Mouse (Mus musculus): ENCODE measurements at regions not wholly inside any gene's neighbourhood (a gene's known extent, or its start where the extent isn't known, plus 50 kb on each side); places are given as distances from the start of the nearest gene placed in this dataset.

GRCm38 (mm10) chr6:91582338-91582737, 66.6 kb downstream of the Lsm3 start:
- H3K36me3 ChIP-seq (ENCODE audit: control insufficient read depth, insufficient read depth), result no peaks in the 10 kb centered on the region
- TF ChIP-seq MYOD1 (IDR thresholded peaks at IDR 0.05; ENCODE audit: control insufficient read depth, insufficient read length, low read depth) (no peak), CEBPB (IDR thresholded peaks at IDR 0.05; ENCODE audit: low read depth) (no peak), USF1 (IDR thresholded peaks at IDR 0.05; ENCODE audit: low read depth) (no peak), MAX (IDR thresholded peaks at IDR 0.05) (no peak), FOSL1 (IDR thresholded peaks at IDR 0.05; ENCODE audit: insufficient read depth, low read length, poor library complexity, severe bottlenecking) (no peak), CTCF (IDR thresholded peaks at IDR 0.05; ENCODE audit: control insufficient read depth, insufficient read depth, insufficient read length) (no peak), MYOG (IDR thresholded peaks at IDR 0.05; ENCODE audit: control insufficient read depth, extremely low read depth, insufficient read length) (no peak)

GRCm38 (mm10) chr6:91583346-91583745, 67.6 kb downstream of the Lsm3 start:
- no peaks in the 10 kb centered on the region for H3K27me3 ChIP-seq (ENCODE audit: control insufficient read depth, insufficient read depth, insufficient read length)
- H3K36me3 ChIP-seq (ENCODE audit: control insufficient read depth, insufficient read depth), result no peaks in the 10 kb centered on the region
- no peak for TF ChIP-seq MAX (IDR thresholded peaks at IDR 0.05)
- TF ChIP-seq MYOD1 (IDR thresholded peaks at IDR 0.05; ENCODE audit: control insufficient read depth, insufficient read length, low read depth), result no peak
- no peak for TF ChIP-seq FOSL1 (IDR thresholded peaks at IDR 0.05; ENCODE audit: insufficient read depth, low read length, poor library complexity, severe bottlenecking)
- no peak for TF ChIP-seq USF1 (IDR thresholded peaks at IDR 0.05; ENCODE audit: low read depth)
- TF ChIP-seq CEBPB (IDR thresholded peaks at IDR 0.05; ENCODE audit: low read depth), result no peak
- TF ChIP-seq MYOG (IDR thresholded peaks at IDR 0.05; ENCODE audit: control insufficient read depth, extremely low read depth, insufficient read length), result no peak
- no peak for TF ChIP-seq CTCF (IDR thresholded peaks at IDR 0.05; ENCODE audit: control insufficient read depth, insufficient read depth, insufficient read length)
- no peaks in the 10 kb centered on the region for H3K79me3 ChIP-seq (ENCODE audit: low read depth)
- no peaks in the 10 kb centered on the region for H3K79me2 ChIP-seq (ENCODE audit: control insufficient read depth, insufficient read depth)
- no peak overlapping the region for H3K4me3 ChIP-seq (ENCODE audit: insufficient read depth, poor library complexity, severe bottlenecking)
- H3ac ChIP-seq (ENCODE audit: control insufficient read depth, insufficient read length, low read depth), result no peak overlapping the region

More at GRCm38 (mm10) chr6:91582338-91582737, 66.6 kb downstream of the Lsm3 start:
- Histone ChIP-seq H3K27me3 (ENCODE audit: control insufficient read depth, insufficient read depth, insufficient read length) (no peaks in the 10 kb centered on the region), H3ac (ENCODE audit: control insufficient read depth, insufficient read length, low read depth) (no peak overlapping the region), H3K79me2 (ENCODE audit: control insufficient read depth, insufficient read depth) (no peaks in the 10 kb centered on the region), H3K79me3 (ENCODE audit: low read depth) (no peaks in the 10 kb centered on the region), H3K4me3 (ENCODE audit: insufficient read depth, poor library complexity, severe bottlenecking) (no peak overlapping the region)

DNA sequence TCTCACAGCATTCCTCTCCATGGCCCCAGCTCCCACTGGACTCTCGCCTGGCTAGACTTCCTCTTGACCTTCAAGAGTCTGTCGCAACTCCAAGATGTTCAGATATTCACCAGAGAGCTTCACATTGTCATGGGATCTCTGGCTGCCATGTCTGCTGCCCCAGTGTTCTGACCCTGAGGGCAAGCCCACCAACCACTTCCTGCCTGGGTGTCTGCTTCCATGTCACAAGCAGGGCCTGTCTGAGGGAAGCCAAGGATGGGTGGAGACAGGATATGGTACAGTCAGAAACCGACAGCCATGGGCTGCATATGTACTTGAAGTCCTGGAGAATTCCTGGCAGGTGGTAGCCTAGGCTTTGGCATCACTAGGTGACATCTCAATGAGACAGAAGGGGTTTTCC, 69.8 kb downstream of the Lsm3 start:
- H3K4me3 ChIP-seq (ENCODE audit: insufficient read depth, poor library complexity, severe bottlenecking), result no peak overlapping the region
- H3ac ChIP-seq (ENCODE audit: control insufficient read depth, insufficient read length, low read depth), result no peak overlapping the region
- no peaks in the 10 kb centered on the region for H3K36me3 ChIP-seq (ENCODE audit: control insufficient read depth, insufficient read depth)
- TF ChIP-seq MYOD1 (IDR thresholded peaks at IDR 0.05; ENCODE audit: control insufficient read depth, insufficient read length, low read depth) (no peak), CTCF (IDR thresholded peaks at IDR 0.05; ENCODE audit: control insufficient read depth, insufficient read depth, insufficient read length) (no peak), CEBPB (IDR thresholded peaks at IDR 0.05; ENCODE audit: low read depth) (no peak), MYOG (IDR thresholded peaks at IDR 0.05; ENCODE audit: control insufficient read depth, extremely low read depth, insufficient read length) (no peak), USF1 (IDR thresholded peaks at IDR 0.05; ENCODE audit: low read depth) (no peak), FOSL1 (IDR thresholded peaks at IDR 0.05; ENCODE audit: insufficient read depth, low read length, poor library complexity, severe bottlenecking) (no peak)
- H3K79me3 ChIP-seq (ENCODE audit: low read depth), result no peaks in the 10 kb centered on the region
- no peaks in the 10 kb centered on the region for H3K27me3 ChIP-seq (ENCODE audit: control insufficient read depth, insufficient read depth, insufficient read length)
- no peaks in the 10 kb centered on the region for H3K79me2 ChIP-seq (ENCODE audit: control insufficient read depth, insufficient read depth)

DNA sequence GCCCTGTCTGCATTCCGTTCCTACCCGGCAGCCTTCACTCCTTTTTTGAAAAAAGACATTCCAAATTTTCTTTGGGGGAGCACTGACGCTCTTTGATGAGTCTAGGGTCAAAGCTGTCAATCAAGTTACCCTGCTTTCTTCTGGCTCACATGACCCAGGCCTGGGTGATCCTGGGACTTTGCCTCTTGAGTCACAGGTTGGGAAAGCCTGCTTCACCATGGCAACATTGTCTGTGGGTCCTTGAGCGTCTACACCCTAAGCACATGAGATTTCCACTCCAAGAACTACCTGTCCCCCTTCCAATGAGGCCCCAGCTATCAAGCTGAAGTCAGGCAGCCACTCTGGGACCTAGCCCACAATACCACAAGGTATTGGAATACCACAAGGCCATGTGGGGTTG, 73.5 kb downstream of the Lsm3 start:
- Histone ChIP-seq H3ac (ENCODE audit: control insufficient read depth, insufficient read length, low read depth) (no peak overlapping the region), H3K79me3 (ENCODE audit: low read depth) (no peaks in the 10 kb centered on the region), H3K79me2 (ENCODE audit: control insufficient read depth, insufficient read depth) (no peaks in the 10 kb centered on the region), H3K4me3 (ENCODE audit: insufficient read depth, poor library complexity, severe bottlenecking) (no peak overlapping the region), H3K36me3 (ENCODE audit: control insufficient read depth, insufficient read depth) (no peaks in the 10 kb centered on the region), H3K27me3 (ENCODE audit: control insufficient read depth, insufficient read depth, insufficient read length) (no peaks in the 10 kb centered on the region)
- no peak for TF ChIP-seq MAX (IDR thresholded peaks at IDR 0.05)
- no peak for TF ChIP-seq USF1 (IDR thresholded peaks at IDR 0.05; ENCODE audit: low read depth)
- TF ChIP-seq CTCF (IDR thresholded peaks at IDR 0.05; ENCODE audit: control insufficient read depth, insufficient read depth, insufficient read length), result no peak
- TF ChIP-seq FOSL1 (IDR thresholded peaks at IDR 0.05; ENCODE audit: insufficient read depth, low read length, poor library complexity, severe bottlenecking), result no peak
- no peak for TF ChIP-seq CEBPB (IDR thresholded peaks at IDR 0.05; ENCODE audit: low read depth)
- no peak for TF ChIP-seq MYOG (IDR thresholded peaks at IDR 0.05; ENCODE audit: control insufficient read depth, extremely low read depth, insufficient read length)
- no peak for TF ChIP-seq MYOD1 (IDR thresholded peaks at IDR 0.05; ENCODE audit: control insufficient read depth, insufficient read length, low read depth)

- H3K4me3 ChIP-seq (ENCODE audit: insufficient read depth, poor library complexity, severe bottlenecking), result no peak overlapping the region
- H3K79me2 ChIP-seq (ENCODE audit: control insufficient read depth, insufficient read depth), result no peaks in the 10 kb centered on the region
- no peak for TF ChIP-seq CTCF (IDR thresholded peaks at IDR 0.05; ENCODE audit: control insufficient read depth, insufficient read depth, insufficient read length)
- TF ChIP-seq MAX (IDR thresholded peaks at IDR 0.05), result no peak
- TF ChIP-seq MYOG (IDR thresholded peaks at IDR 0.05; ENCODE audit: control insufficient read depth, extremely low read depth, insufficient read length), result no peak
- no peak for TF ChIP-seq USF1 (IDR thresholded peaks at IDR 0.05; ENCODE audit: low read depth)
- no peak for TF ChIP-seq MYOD1 (IDR thresholded peaks at IDR 0.05; ENCODE audit: control insufficient read depth, insufficient read length, low read depth)
- TF ChIP-seq FOSL1 (IDR thresholded peaks at IDR 0.05; ENCODE audit: insufficient read depth, low read length, poor library complexity, severe bottlenecking), result no peak
- no peak for TF ChIP-seq CEBPB (IDR thresholded peaks at IDR 0.05; ENCODE audit: low read depth)
- H3ac ChIP-seq (ENCODE audit: control insufficient read depth, insufficient read length, low read depth), result no peak overlapping the region
- H3K36me3 ChIP-seq (ENCODE audit: control insufficient read depth, insufficient read depth), result no peaks in the 10 kb centered on the region
- H3K79me3 ChIP-seq (ENCODE audit: low read depth), result no peaks in the 10 kb centered on the region
- H3K27me3 ChIP-seq (ENCODE audit: control insufficient read depth, insufficient read depth, insufficient read length), result no peaks in the 10 kb centered on the region
These were observed 74.7 kb downstream of the Lsm3 start for GRCm38 (mm10) chr6:91590395-91590794.
